Mouse (Mus musculus) forebrain, embryonic 14.5 days (tissue): Measurements from ENCODE around the gene Ddx11. TPM values are rescaled to one million over a fixed set of nuclear protein-coding genes. Genes with fewer than 3 reads are reported as not detected.
"Not testable (repeated sequence)": the region's sequence is repeated elsewhere in the genome, so short reads cannot be mapped to it uniquely, and the experiment has no call there.

Source experiments
- ATAC-seq: fragments of 200-750 bp; cut with Nextera tagmentation; 2 replicates; pipeline ENCODE4 v1.8.0; 2017; ENCODE audit warnings: mild to moderate bottlenecking, moderate library complexity
- DNase-seq: peaks from one replicate; pipeline ENCODE4 v3.0.0-alpha.2; 2015; ENCODE audit warnings: low spot score
- H3K27ac ChIP-seq: fragments of 300-500 bp; sonication (generic); 2 replicates; pipeline ENCODE4 v1.5.1; 2014; ENCODE audit warnings: low read depth, mild to moderate bottlenecking, control low read depth, low read length, moderate library complexity
- H3K27me3 ChIP-seq: fragments of 300-500 bp; sonication (generic); replicated peaks from 2 replicates; pipeline ENCODE4 v1.6.1; 2014; ENCODE audit warnings: low read length, control low read depth, mixed read lengths; ENCODE audit not compliant: control insufficient read depth, insufficient read depth
- H3K36me3 ChIP-seq: fragments of 300-500 bp; sonication (generic); 2 replicates; pipeline ENCODE4 v1.6.1; 2014; ENCODE audit warnings: low read length, control low read depth; ENCODE audit not compliant: control insufficient read depth, insufficient read depth
- H3K4me1 ChIP-seq: fragments of 300-500 bp; sonication (generic); 2 replicates; pipeline ENCODE4 v1.6.1; 2014; ENCODE audit warnings: antibody characterized with exemption, low read length, control low read depth; ENCODE audit not compliant: control insufficient read depth, insufficient read depth
- H3K4me2 ChIP-seq: fragments of 300-500 bp; sonication (generic); 2 replicates; pipeline ENCODE4 v1.6.1; 2014; ENCODE audit warnings: mild to moderate bottlenecking, control low read depth, low read length
- H3K4me3 ChIP-seq: fragments of 300-500 bp; sonication (generic); 2 replicates; pipeline ENCODE4 v1.5.1; 2014; ENCODE audit warnings: low read depth, low read length, control low read depth
- H3K9ac ChIP-seq: fragments of 300-500 bp; sonication (generic); 2 replicates; pipeline ENCODE4 v1.6.1; 2014; ENCODE audit warnings: mild to moderate bottlenecking, low read length, control low read depth, moderate library complexity
- H3K9me3 ChIP-seq: fragments of 300-500 bp; sonication (generic); replicated peaks from 2 replicates; pipeline ENCODE4 v1.6.1; 2016; ENCODE audit warnings: low read length, control low read depth, mixed read lengths; ENCODE audit not compliant: control insufficient read depth
- WGBS: fragments of 180-500 bp; shearing (Covaris S2); extraction: QIAGEN DNeasy Blood & Tissue Kit; methylation state at CpG from one replicate; pipeline ENCODE4 v1.1.7; 2014; 5-methylcytosine and 5-hydroxymethylcytosine counted together
- polyA plus RNA-seq: library from polyadenylated mRNA; unstranded; fragments of >200 nt; fragmentation: Nextera tagmentation; extraction: Ambion mirVana; gene quantifications from 2 replicates; pipeline ENCODE4 v1.2.1, GENCODE M21; 2014

The Ddx11 gene
- polyA plus RNA-seq, 1 experiment from 2014 or later, result 4.3 TPM

DNA sequence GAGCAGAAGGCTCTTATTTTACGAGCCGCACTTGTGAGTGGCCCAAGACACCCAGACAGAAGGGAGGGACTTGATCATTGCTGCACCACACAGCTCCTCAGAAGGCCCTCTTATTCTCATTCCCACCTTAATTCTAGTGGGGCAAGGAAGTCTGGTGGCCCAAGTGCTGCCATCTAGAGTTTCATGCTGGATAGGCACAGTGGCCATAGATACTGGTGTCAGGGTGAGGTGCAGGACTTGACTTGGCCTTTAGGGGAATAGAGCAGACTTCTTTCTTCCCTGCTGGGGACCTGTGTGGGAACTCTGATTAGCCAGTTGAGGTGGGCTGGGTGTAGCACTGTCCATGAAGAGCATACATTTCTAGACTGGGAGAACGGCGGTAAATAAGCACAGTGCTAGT lies 7.9 kb downstream of the Ddx11 start:
- WGBS, result 96% methylated on average over 4 of the region's 4 CpGs
- H3K4me1 ChIP-seq, result no peaks in the 10 kb centered on the region
- no peak overlapping the region for H3K4me3 ChIP-seq
- DNase-seq (no peak), ATAC-seq (no peak)
- H3K9me3 ChIP-seq, result no peaks in the 10 kb centered on the region
- no peak overlapping the region for H3K27ac ChIP-seq
- H3K27me3 ChIP-seq, result no peaks in the 10 kb centered on the region
- no peak overlapping the region for H3K9ac ChIP-seq
- no peak overlapping the region for H3K4me2 ChIP-seq
- H3K36me3 ChIP-seq, result peaks cover 62% of the 10 kb centered on the region

DNA sequence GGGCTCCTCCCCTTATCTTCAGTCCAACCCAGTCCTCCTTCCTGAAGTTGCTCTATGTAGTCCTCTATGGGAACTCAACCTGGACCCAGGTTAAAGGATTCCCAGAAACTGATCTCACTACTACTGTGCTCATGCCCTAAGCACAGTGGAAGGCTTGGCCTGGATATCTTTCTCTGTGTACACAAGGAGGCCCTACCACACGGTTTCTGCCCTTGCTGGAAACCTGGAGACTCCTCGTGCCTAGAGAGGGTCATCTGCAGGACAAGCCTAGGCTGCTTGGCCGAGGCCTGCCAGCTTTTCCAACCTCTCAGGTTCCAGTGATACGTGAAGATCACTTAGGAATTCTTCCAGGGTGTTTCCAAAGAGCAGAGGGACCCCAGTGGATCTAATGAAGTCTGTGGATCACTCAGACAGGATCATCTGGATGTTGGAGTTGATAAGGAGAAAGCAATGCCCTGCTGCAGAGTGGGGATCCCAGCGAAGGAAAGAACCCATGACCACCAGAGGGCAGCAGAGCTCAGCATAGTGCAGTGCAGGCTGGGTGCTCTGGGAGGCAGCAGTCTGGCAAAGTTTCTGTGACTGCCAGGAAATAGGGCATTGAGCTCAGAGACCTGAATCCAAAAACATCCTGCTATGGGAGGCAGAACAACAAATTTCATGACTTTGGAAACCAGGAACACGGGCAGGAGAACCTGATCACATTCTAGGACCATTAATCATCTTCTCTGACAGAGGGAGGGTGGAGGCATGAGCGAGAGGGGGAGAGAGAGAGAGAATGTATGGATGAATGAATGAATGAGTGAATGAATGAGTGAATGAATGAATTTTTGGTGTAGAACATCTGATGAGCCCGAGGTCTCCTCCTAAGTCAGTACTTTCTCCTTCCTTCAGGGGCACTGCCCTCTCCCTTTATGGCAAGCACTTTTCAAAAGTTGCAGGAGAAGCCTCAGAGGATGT lies 29.7 kb downstream of the Ddx11 start:
- H3K4me3 ChIP-seq, H3K27ac ChIP-seq, H3K9me3 ChIP-seq, H3K9ac ChIP-seq, H3K4me1 ChIP-seq, H3K27me3 ChIP-seq, H3K4me2 ChIP-seq, DNase-seq: not testable (repeated sequence)
- ATAC-seq, result peak; percentile 90
- peaks cover 28% of the 10 kb centered on the region for H3K36me3 ChIP-seq
- WGBS, result 74% methylated on average over 4 of the region's 8 CpGs

DNA sequence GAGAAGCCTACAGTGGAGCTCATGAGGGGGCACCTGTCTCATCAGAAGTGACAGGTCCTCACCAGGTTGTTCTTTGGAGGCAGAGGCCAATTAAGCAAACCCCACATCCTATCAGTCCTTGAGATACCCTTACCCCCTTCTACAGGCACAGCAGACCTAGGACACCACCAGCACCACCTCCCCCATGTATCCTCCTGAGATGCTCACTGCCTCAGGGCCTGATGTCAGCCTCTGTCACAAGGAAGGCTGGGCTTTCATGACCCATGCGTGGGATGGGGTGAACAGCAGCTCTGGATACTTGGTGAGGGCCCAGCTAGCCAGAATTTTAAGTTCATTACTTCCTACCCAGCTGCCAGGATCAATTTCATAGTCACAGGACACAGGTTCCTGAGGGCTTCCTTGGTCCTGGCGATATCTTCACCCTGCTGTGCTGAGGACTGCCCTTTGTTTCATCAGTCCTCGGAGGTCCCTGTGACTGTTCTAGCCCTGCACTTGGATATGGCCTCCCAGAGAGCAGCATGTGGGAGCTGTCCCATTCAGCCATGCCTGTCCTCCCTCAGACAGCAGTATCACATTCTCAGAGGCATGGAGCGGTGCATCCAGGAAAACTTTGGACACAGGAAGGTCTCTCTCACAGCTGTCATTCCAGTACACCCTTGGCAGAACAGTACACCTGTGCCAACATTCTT lies 30.6 kb downstream of the Ddx11 start:
- not testable (repeated sequence) for H3K4me2 ChIP-seq, H3K27me3 ChIP-seq, ATAC-seq, H3K4me1 ChIP-seq, H3K27ac ChIP-seq, H3K9ac ChIP-seq, H3K4me3 ChIP-seq, DNase-seq, H3K9me3 ChIP-seq
- peaks cover 21% of the 10 kb centered on the region for H3K36me3 ChIP-seq
- WGBS, result 94% methylated on average over 4 of the region's 4 CpGs

DNA sequence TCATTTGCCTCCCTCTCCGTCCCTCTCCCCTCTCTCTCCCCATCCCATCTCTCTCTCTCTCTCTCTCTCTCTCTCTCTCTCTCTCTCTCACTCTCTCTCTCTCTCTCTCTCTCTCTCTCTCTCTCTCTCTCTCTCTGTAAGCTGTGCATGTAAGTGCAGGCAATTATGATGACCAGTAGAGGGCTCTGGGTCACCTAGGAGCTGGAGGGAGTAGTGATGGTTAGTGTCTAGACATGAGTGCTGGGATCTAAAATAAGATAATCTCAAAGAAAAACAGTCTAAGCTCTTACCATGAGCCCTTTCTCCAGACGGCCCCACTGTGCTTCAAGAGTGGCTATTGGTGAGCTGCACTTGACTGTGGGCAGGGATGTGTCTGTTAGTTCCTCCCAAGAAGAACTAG lies 31.6 kb downstream of the Ddx11 start:
- Histone ChIP-seq H3K4me3 (no peak overlapping the region), H3K9me3 (no peaks in the 10 kb centered on the region), H3K27ac (no peak overlapping the region), H3K36me3 (peaks cover 16% of the 10 kb centered on the region), H3K9ac (no peak overlapping the region), H3K4me1 (no peaks in the 10 kb centered on the region), H3K27me3 (no peaks in the 10 kb centered on the region), H3K4me2 (no peak overlapping the region)
- WGBS, result 78% methylated on average over 2 of the region's 2 CpGs
- ATAC-seq (no peak), DNase-seq (no peak)

DNA sequence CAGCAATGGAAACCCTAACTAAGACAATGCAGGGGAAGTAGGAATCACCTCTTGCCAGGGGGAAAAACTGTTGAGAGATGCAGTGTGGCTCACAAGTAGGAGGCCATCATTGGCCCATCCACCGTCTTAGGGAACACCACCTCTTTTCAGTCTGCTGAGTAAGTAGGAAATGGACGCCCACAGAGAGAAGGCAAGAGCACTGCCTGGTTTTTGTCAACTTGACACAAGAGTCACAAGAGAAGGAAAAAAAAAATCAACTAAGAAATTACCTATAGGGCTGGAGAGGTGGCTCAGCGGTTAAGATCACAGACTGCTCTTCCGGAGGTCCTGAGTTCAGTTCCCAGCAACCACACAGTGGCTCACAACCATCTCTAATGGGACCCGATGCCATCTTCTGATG lies 35.0 kb downstream of the Ddx11 start:
- no peak for DNase-seq
- WGBS, result 87% methylated on average over 5 of the region's 5 CpGs

DNA sequence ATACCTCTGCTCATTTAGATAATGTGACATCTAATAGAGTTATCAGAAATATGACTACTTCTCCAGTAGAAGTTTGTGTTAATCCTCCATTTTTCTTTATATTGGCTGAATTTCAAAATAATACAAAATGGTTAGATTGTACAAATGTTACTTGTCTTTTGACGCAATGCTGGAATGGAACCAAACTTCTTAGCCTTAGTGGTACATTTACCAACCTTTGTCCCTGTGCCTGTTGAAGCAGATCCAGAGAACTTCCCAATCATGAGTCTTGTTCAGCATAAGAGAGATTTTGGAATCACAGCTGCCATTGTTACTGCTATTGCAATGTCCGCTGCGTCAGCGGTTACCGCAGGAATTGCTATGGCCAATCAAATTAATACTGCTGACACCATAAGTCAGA lies 43.8 kb downstream of the Ddx11 start:
- not testable (repeated sequence) for ATAC-seq, H3K36me3 ChIP-seq, H3K4me3 ChIP-seq, H3K4me2 ChIP-seq, H3K9me3 ChIP-seq, H3K9ac ChIP-seq, H3K27ac ChIP-seq, DNase-seq, H3K4me1 ChIP-seq, H3K27me3 ChIP-seq
- 95% methylated on average over 5 of the region's 5 CpGs for WGBS

More for the DNA sequence above, 35.0 kb downstream of the Ddx11 start:
- H3K4me1 ChIP-seq, result no peaks in the 10 kb centered on the region
- ATAC-seq, result no peak
- no peak overlapping the region for H3K27ac ChIP-seq
- H3K36me3 ChIP-seq, result no peaks in the 10 kb centered on the region
- H3K9me3 ChIP-seq, result no peaks in the 10 kb centered on the region
- no peak overlapping the region for H3K4me3 ChIP-seq
- H3K4me2 ChIP-seq, result no peak overlapping the region
- no peaks in the 10 kb centered on the region for H3K27me3 ChIP-seq
- no peak overlapping the region for H3K9ac ChIP-seq

DNA sequence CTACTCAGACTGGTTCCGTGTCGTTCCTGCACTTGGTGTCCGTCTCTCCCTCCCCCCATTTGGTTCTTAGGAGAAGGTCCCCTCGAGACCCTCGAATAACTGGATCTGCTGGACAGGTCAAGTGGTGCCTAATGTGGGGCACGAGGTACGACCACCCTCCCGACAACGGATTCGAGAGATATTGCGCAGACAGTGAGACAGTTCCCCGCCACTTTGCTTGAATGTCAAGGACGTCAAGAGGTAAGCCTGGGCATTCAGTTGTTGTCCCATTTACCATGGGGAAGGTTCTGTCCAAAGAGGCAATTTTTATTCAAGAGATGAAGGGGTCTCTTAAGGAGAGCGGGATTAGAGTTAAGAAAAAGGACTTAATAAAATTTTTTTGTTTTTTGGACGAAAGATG lies 47.7 kb downstream of the Ddx11 start:
- not testable (repeated sequence) for H3K4me3 ChIP-seq, H3K36me3 ChIP-seq, H3K9me3 ChIP-seq, H3K4me1 ChIP-seq, H3K27ac ChIP-seq, H3K4me2 ChIP-seq, H3K27me3 ChIP-seq, DNase-seq, H3K9ac ChIP-seq, ATAC-seq
- 89% methylated on average over 15 of the region's 15 CpGs for WGBS

DNA sequence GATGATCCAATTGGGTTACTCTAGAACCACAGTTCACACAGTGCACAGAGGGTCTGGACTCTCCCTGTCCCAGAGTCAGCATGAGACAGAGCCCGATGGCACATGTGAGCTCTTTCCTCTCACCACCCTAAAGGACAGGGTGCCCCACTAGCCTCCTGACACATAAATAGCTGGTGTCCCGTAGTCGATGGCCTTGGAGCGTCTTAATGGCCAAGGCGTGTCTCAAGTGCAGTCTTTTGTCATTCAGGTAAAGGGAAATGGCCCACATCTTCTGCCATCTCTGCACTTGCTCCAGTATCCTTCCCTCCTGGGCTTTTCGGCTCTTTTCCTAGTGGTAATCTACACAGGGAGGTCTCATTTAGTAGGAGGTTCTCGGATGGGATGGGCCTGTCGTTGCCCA lies 67.3 kb downstream of the Ddx11 start:
- Histone ChIP-seq H3K4me2 (no peak overlapping the region), H3K27ac (no peak overlapping the region), H3K36me3 (no peaks in the 10 kb centered on the region), H3K27me3 (no peaks in the 10 kb centered on the region), H3K9ac (no peak overlapping the region), H3K4me1 (no peaks in the 10 kb centered on the region), H3K4me3 (no peak overlapping the region), H3K9me3 (no peaks in the 10 kb centered on the region)
- no peak for DNase-seq
- 89% methylated on average over 8 of the region's 8 CpGs for WGBS
- ATAC-seq, result no peak

DNA sequence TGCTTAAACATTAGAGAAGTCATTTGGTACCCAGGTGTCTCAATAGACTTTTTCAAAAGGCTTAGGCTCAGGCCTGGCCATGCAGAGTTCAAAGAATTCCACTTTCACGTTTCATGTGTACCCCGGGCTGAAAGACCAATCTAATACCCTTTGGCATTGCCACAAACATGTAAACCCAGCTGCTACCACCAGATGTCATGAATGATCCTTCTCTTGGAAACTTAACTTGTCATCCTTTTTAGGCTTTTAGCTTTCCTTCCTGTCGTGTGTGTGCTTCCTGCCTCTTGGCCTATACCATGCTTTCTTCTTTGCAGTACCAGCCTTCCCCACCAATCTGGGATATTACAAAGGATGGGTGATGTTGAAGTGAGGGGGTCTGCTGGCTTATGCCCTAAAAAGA lies 73.7 kb downstream of the Ddx11 start:
- no peak for ATAC-seq
- Histone ChIP-seq H3K9ac (no peak overlapping the region), H3K27me3 (no peaks in the 10 kb centered on the region), H3K4me2 (no peak overlapping the region), H3K4me3 (no peak overlapping the region), H3K4me1 (no peaks in the 10 kb centered on the region), H3K36me3 (no peaks in the 10 kb centered on the region), H3K27ac (no peak overlapping the region), H3K9me3 (no peaks in the 10 kb centered on the region)
- 61% methylated on average over 3 of the region's 3 CpGs for WGBS
- DNase-seq, result peak; percentile 6
